Mouse (Mus musculus): ENCODE results near the gene Luc7l3. TPM values are rescaled to one million over a fixed set of nuclear protein-coding genes. Genes with fewer than 3 reads are reported as not detected.

The Luc7l3 gene
- total and polyA plus RNA-seq, 3 experiments: 47.3 to 90.5 (median 54.7) TPM

DNA sequence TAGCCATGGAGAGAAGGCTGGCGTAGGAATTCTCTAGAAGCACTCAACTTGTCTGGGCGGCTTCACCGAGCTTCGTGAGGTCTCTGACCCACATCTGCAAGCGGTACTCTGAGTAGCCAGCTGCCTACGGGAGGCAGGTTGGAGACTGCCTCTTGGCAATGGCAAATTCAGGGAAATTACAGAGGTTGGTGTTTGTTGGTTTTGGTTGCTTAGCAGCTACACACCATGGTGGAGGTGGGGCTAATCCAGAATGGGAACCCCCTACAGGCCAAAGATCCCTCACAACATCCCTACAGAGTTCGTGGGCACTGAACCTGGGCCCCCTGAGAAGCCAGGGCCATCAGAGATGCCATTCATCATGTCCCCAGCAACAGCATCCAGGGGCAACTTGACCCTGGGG is 46.6 kb downstream of the Luc7l3 start:
- DNase-seq (ENCODE audit: low read depth, low spot score): no peak
- H3K79me2 ChIP-seq (ENCODE audit: control insufficient read depth, insufficient read depth, low read length, poor library complexity): no peaks in the 10 kb centered on the region
- H3K36me3 ChIP-seq (ENCODE audit: control insufficient read depth in 1 of 2, insufficient read depth in 2 of 2, low read length in 2 of 2): peaks cover 0 to 14% of the 10 kb centered on the region in 2 experiments; a peak in 2 of 4 replicates
- H3K9ac ChIP-seq (ENCODE audit: control insufficient read depth, low read depth, low read length, poor library complexity, severe bottlenecking): no peak overlapping the region
- no peak overlapping the region for H3K4me3 ChIP-seq (ENCODE audit: control insufficient read depth in 1 of 2, insufficient read depth in 1 of 2, low read depth in 2 of 2, low read length in 2 of 2)
- peaks cover 0 to 16% of the 10 kb centered on the region in 2 experiments; a peak in 3 of 4 replicates for H3K4me1 ChIP-seq (ENCODE audit: control insufficient read depth in 1 of 2, insufficient read depth in 2 of 2, low read length in 2 of 2)
- no peak overlapping the region for H3K27ac ChIP-seq (ENCODE audit: control insufficient read depth, low read depth, low read length)
- H3K27me3 ChIP-seq (ENCODE audit: control insufficient read depth in 1 of 2, insufficient read depth in 2 of 2, low read length in 2 of 2): no peaks in the 10 kb centered on the region
- H3K9me3 ChIP-seq (replicated peaks; ENCODE audit: insufficient read depth, low read length): no peaks in the 10 kb centered on the region
- no peak for TF ChIP-seq ZNF384 (IDR thresholded peaks at IDR 0.05; ENCODE audit: low read depth, low read length)
- no peak for TF ChIP-seq ZKSCAN1 (IDR thresholded peaks at IDR 0.05; ENCODE audit: low read depth, low read length)
- no peak for TF ChIP-seq ZC3H11A (IDR thresholded peaks at IDR 0.05; ENCODE audit: low read depth, low read length)
- no peak for TF ChIP-seq MAFK (IDR thresholded peaks at IDR 0.05; ENCODE audit: borderline replicate concordance, low read depth, low read length)
- TF ChIP-seq POLR2AphosphoS5 (IDR thresholded peaks at IDR 0.05; ENCODE audit: borderline replicate concordance, low read depth, low read length): no peak
- no peak for TF ChIP-seq KAT2A (conservative IDR thresholded peaks at IDR 0.05; ENCODE audit: low read depth, low read length)
- TF ChIP-seq RCOR1 (IDR thresholded peaks at IDR 0.05; ENCODE audit: low read depth, low read length): no peak
- TF ChIP-seq POLR2A (IDR thresholded peaks at IDR 0.05; ENCODE audit: control insufficient read depth in 1 of 2, insufficient read depth in 1 of 2, low read depth in 1 of 2, low read length in 2 of 2, poor library complexity in 1 of 2): no peak
- no peak for TF ChIP-seq TBP (IDR thresholded peaks at IDR 0.05; ENCODE audit: low read depth, low read length)
- no peak for TF ChIP-seq POLR2AphosphoS2 (IDR thresholded peaks at IDR 0.05; ENCODE audit: low read length)
- TF ChIP-seq BHLHE40 (IDR thresholded peaks at IDR 0.05; ENCODE audit: borderline replicate concordance, low read depth, low read length): no peak
- TF ChIP-seq UBTF (IDR thresholded peaks at IDR 0.05; ENCODE audit: borderline replicate concordance, insufficient read depth, low read depth, low read length): no peak
- TF ChIP-seq RAD21 (IDR thresholded peaks at IDR 0.05; ENCODE audit: low read depth, low read length): no peak

- H3K4me1 ChIP-seq (ENCODE audit: control insufficient read depth in 1 of 2, insufficient read depth in 2 of 2, low read length in 2 of 2): peaks cover 0 to 16% of the 10 kb centered on the region in 2 experiments; a peak in 3 of 4 replicates
- H3K79me2 ChIP-seq (ENCODE audit: control insufficient read depth, insufficient read depth, low read length, poor library complexity): no peaks in the 10 kb centered on the region
- H3K36me3 ChIP-seq (ENCODE audit: control insufficient read depth in 1 of 2, insufficient read depth in 2 of 2, low read length in 2 of 2): peaks cover 0 to 14% of the 10 kb centered on the region in 2 experiments; a peak in 2 of 4 replicates
- H3K9me3 ChIP-seq (replicated peaks; ENCODE audit: insufficient read depth, low read length): no peaks in the 10 kb centered on the region
- H3K27me3 ChIP-seq (ENCODE audit: control insufficient read depth in 1 of 2, insufficient read depth in 2 of 2, low read length in 2 of 2): no peaks in the 10 kb centered on the region
- no peak for DNase-seq (ENCODE audit: low read depth, low spot score)
- no peak overlapping the region for H3K9ac ChIP-seq (ENCODE audit: control insufficient read depth, low read depth, low read length, poor library complexity, severe bottlenecking)
- no peak overlapping the region for H3K4me3 ChIP-seq (ENCODE audit: control insufficient read depth in 1 of 2, insufficient read depth in 1 of 2, low read depth in 2 of 2, low read length in 2 of 2)
- TF ChIP-seq KAT2A (conservative IDR thresholded peaks at IDR 0.05; ENCODE audit: low read depth, low read length) (no peak), EP300 (IDR thresholded peaks at IDR 0.05; ENCODE audit: low read depth in 1 of 2, low read length in 2 of 2) (peak; percentile 30 to 53; a peak in 3 of 4 replicates), MXI1 (IDR thresholded peaks at IDR 0.05; ENCODE audit: low read depth, low read length) (no peak), POLR2AphosphoS5 (IDR thresholded peaks at IDR 0.05; ENCODE audit: borderline replicate concordance, low read depth, low read length) (no peak), NRF1 (IDR thresholded peaks at IDR 0.05; ENCODE audit: insufficient read depth, low read depth, low read length, poor library complexity, severe bottlenecking) (peak; percentile 31; the same call in 1 of the 2 replicates), TAL1 (IDR thresholded peaks at IDR 0.05; ENCODE audit: low read length) (no peak), ETS1 (IDR thresholded peaks at IDR 0.05; ENCODE audit: low read depth, low read length) (0 out of 2 replicates have a peak, but pooled peaks have one; percentile 21), MYB (IDR thresholded peaks at IDR 0.05; ENCODE audit: low read depth, low read length) (no peak), TCF12 (IDR thresholded peaks at IDR 0.05; ENCODE audit: low read depth, low read length) (peak; percentile 42; the same call in 1 of the 2 replicates), POLR2A (IDR thresholded peaks at IDR 0.05; ENCODE audit: control insufficient read depth in 1 of 2, insufficient read depth in 1 of 2, low read depth in 1 of 2, low read length in 2 of 2, poor library complexity in 1 of 2) (no peak), HCFC1 (IDR thresholded peaks at IDR 0.05; ENCODE audit: low read depth, low read length) (no peak), GATA1 (IDR thresholded peaks at IDR 0.05; ENCODE audit: low read depth, low read length) (peak; percentile 72), ZNF384 (IDR thresholded peaks at IDR 0.05; ENCODE audit: low read depth, low read length) (no peak), JUND (IDR thresholded peaks at IDR 0.05; ENCODE audit: low read depth, low read length) (no peak), MAX (IDR thresholded peaks at IDR 0.05; ENCODE audit: low read length) (no peak), GABPA (IDR thresholded peaks at IDR 0.05; ENCODE audit: low read depth, low read length) (no peak)
- no peak overlapping the region for H3K27ac ChIP-seq (ENCODE audit: control insufficient read depth, low read depth, low read length)
Observed at GRCm38 (mm10) chr11:94274206-94274867, 47.5 kb downstream of the Luc7l3 start.

Data from MEL (cell line).